Comparison of ENCODE assay signal across 9 mouse cellular contexts in the genomic region with DNA sequence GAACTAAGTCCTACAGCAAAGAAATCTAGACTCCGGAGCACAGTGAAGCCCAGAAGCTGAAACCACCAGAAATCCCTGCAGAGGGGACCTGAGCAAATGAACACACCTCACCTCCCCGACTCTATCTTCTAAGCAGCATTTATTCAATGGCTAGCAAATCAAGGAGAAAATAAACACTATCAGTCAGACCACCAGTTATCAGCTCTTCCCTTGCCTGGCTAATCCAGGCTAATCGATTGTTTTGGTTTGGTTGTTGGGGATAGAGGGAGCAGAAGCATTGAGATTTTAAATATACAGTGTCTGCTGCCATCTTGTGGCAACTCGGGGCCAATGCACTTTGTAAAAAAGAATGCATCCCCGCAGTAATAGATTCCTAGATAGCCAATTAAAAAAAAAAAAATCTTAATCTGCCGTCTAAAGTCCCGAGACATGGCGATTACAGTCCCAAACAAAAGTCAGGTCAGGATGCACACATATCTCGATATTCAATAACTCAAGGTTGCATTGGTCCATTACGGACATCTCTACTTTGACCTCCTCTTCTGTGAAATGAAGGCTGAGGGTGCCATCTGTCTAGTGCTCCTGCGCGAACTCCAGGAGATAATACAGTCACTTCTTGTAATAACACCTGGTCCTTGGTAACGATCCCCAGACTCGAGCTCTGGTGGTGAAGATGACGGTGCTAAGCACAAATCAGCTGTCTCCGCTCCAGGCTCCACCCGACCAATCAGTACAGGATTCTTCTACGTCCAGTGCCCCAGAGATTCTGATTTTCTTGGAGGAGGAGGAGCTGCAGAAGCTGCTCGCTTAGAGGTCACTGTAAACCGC. TPM values are rescaled to one million over a fixed set of nuclear protein-coding genes. Genes with fewer than 3 reads are reported as not detected.
A peak's percentile ranks its signal among the peaks of the same experiment; 100 is the strongest.
DNase-seq lines count a peak whose midpoint lies in the region; ATAC-seq and TF ChIP-seq lines count a peak whose summit lies in the region.
"Had no signal": no experiment of that assay in that cellular context is flagged by ENCODE, and none has a peak within 500 bp of the region (broad histone marks: within the 10 kb centered on the region; RNA-seq: fewer than 3 reads in every experiment).

No protein-coding gene starts in this region.

- peak; percentile 95 for TF ChIP-seq CTCF in gastrocnemius, adult 2 months (IDR thresholded peaks at IDR 0.05)
- TF ChIP-seq CTCF in layer of hippocampus, adult 2 months (conservative IDR thresholded peaks at IDR 0.05) = peak; percentile 96

- no peaks in the 10 kb centered on the region for H3K36me3 ChIP-seq in forebrain, embryonic 16.5 days (ENCODE audit: control insufficient read depth, insufficient read depth)

- no peaks in the 10 kb centered on the region for H3K9me3 ChIP-seq in forebrain, embryonic 16.5 days (ENCODE audit: control insufficient read depth, low read length)

- WGBS in forebrain, embryonic 16.5 days = 40% methylated on average over 20 of the region's 20 CpGs

- H3K27me3 ChIP-seq in forebrain, embryonic 16.5 days (replicated peaks; ENCODE audit: control insufficient read depth, insufficient read depth, low read length) = no peaks in the 10 kb centered on the region

- H3K4me3 ChIP-seq in gastrocnemius, adult 2 months = no peak overlapping the region
- peak overlapping the region; percentile 16 for H3K4me3 ChIP-seq in forebrain, embryonic 16.5 days (replicated peaks; ENCODE audit: low read length)
- peak overlapping the region; percentile 19; the same call in 1 of the 2 replicates for H3K4me3 ChIP-seq in layer of hippocampus, adult 2 months

- H3K9ac ChIP-seq in forebrain, embryonic 16.5 days (replicated peaks; ENCODE audit: low read depth, low read length) = peak overlapping the region; percentile 9; the same call in 1 of the 2 replicates

- H3K4me1 ChIP-seq in forebrain, embryonic 16.5 days (replicated peaks; ENCODE audit: control insufficient read depth, insufficient read depth, low read length) = no peaks in the 10 kb centered on the region

- no peak for DNase-seq in gastrocnemius, adult 2 months
- no peak for DNase-seq in gastrocnemius, postnatal 36 days
- peak; percentile 31 to 37 for DNase-seq in B cell, adult 2 months
- peak; percentile 14 for DNase-seq in c-Kit-positive CD71-positive TER-119-negative erythroid progenitor cells, embryonic 14.5 days (ENCODE audit: low read depth)
- peak; percentile 58 to 62 for DNase-seq in layer of hippocampus, adult 2 months (ENCODE audit: low spot score in 2 of 2)
- peak; percentile 68 for DNase-seq in mesoderm, embryonic 11.5 days (ENCODE audit: low read depth, low spot score)
- peak; percentile 48 for DNase-seq in thymus, postnatal 0 days (ENCODE audit: low spot score)

- intact Hi-C loops in gastrocnemius, adult 2 months (cut with DNase I) = loop anchor here (5.0 kb wide), 2 partner anchors 107 to 1057 kb away; no protein-coding TSS in a partner anchor
- intact Hi-C loops in gastrocnemius, postnatal 36 days (cut with DNase I) = loop anchor here (5.0 kb wide), 2 partner anchors 107 to 1057 kb away; no protein-coding TSS in a partner anchor

- peak overlapping the region; percentile 38 for H3K4me2 ChIP-seq in forebrain, embryonic 16.5 days (ENCODE audit: low read length)

- H3K27ac ChIP-seq in gastrocnemius, adult 2 months = peak overlapping the region; percentile 81; the same call in 1 of the 2 replicates
- H3K27ac ChIP-seq in forebrain, embryonic 16.5 days (ENCODE audit: low read length) = no peak overlapping the region
- no peak overlapping the region for H3K27ac ChIP-seq in layer of hippocampus, adult 2 months

- peak; percentile 77 for ATAC-seq in forebrain, embryonic 16.5 days

RNA-seq across cellular contexts. Expression of a gene that starts 27.1 kb away (rescaled TPM):
- not detected for total RNA-seq in gastrocnemius, adult 2 months (2021)
- total RNA-seq in gastrocnemius, postnatal 36 days (2021) = not detected
- not detected in 2 replicates for polyA plus RNA-seq in forebrain, embryonic 16.5 days (2015; fragmentation: Nextera tagmentation; extraction: Ambion mirVana)
- not detected for total RNA-seq in layer of hippocampus, adult 2 months (2021)
- polyA plus RNA-seq in thymus, postnatal 0 days (2015; fragmentation: Nextera tagmentation; extraction: Ambion mirVana) = 0.08 TPM in 2 replicates
- total RNA-seq: hematopoietic stem cell, adult 5-6 weeks had no signal

Comparison
In these comparisons a context has a peak if more than half of its experiments do, and no peak if none do; other contexts are left out.
1. DNase-seq: peak in B cell, adult 2 months (2 of 2), c-Kit-positive CD71-positive TER-119-negative erythroid progenitor cells, embryonic 14.5 days (single experiment), layer of hippocampus, adult 2 months (2 of 2), mesoderm, embryonic 11.5 days (single experiment) and thymus, postnatal 0 days (single experiment); none in gastrocnemius, adult 2 months (single experiment) and gastrocnemius, postnatal 36 days (0 of 2).